Mouse (Mus musculus) CD4-positive, CD25-positive, alpha-beta regulatory T cell, adult 4 months (primary cell): ENCODE measurements around the gene Lrrc59. TPM values are rescaled to one million over a fixed set of nuclear protein-coding genes. Genes with fewer than 3 reads are reported as not detected.

Experiments used
- polyA plus RNA-seq, 2 experiments: library from polyadenylated mRNA; unstranded; fragments of 100-300 nt; shearing (Covaris generic); gene quantifications; one replicate each; pipeline ENCODE4 v1.2.1; 2017

Lrrc59 gene
- polyA plus RNA-seq, 2 experiments from 2014 or later, result 7.9 to 8.2 TPM

Other genes starting within 250 kb of the Lrrc59 start
- gene Abcc3, start 236.8 kb upstream of the Lrrc59 start, polyA plus RNA-seq, result 1 to 10 TPM in 1 of 2 experiments, under 1 TPM in 1; 0.67 to 2.8 TPM
- gene Cacna1g, start 155.6 kb upstream of the Lrrc59 start, polyA plus RNA-seq, result not detected
- gene Spata20, start 143.6 kb upstream of the Lrrc59 start, polyA plus RNA-seq, result not detected
- not detected for gene Epn3, start 129.8 kb upstream of the Lrrc59 start, polyA plus RNA-seq
- gene Mycbpap, start 108.0 kb upstream of the Lrrc59 start, polyA plus RNA-seq, result not detected
- gene Rsad1, start 80.5 kb upstream of the Lrrc59 start, polyA plus RNA-seq, result 1 to 10 TPM in 1 of 2 experiments, under 1 TPM in 1; 0.78 to 1.7 TPM
- gene Chad, start 64.7 kb upstream of the Lrrc59 start, polyA plus RNA-seq, result under 1 TPM; 0.26 to 0.73 TPM
- 1 to 10 TPM; 1.6 to 2.3 TPM for gene Acsf2, start 27.9 kb upstream of the Lrrc59 start, polyA plus RNA-seq
- 10 to 100 TPM; 54.0 to 64.5 TPM for gene Mrpl27, start 24.0 kb downstream of the Lrrc59 start, polyA plus RNA-seq
- 1 to 10 TPM; 2.0 to 3.1 TPM for gene Eme1, start 24.2 kb downstream of the Lrrc59 start, polyA plus RNA-seq
- gene Xylt2, start 47.7 kb downstream of the Lrrc59 start, polyA plus RNA-seq, result 1 to 10 TPM; 5.4 to 7.0 TPM
- gene Gm11541, start 74.7 kb downstream of the Lrrc59 start, polyA plus RNA-seq, result not detected
- not detected for gene Cdc34b, start 112.0 kb downstream of the Lrrc59 start, polyA plus RNA-seq
- gene Tmem92, start 152.9 kb downstream of the Lrrc59 start, polyA plus RNA-seq, result not detected